Mouse (Mus musculus) forebrain, postnatal 0 days (tissue): Measurements from ENCODE around the gene Ocm. TPM values are rescaled to one million over a fixed set of nuclear protein-coding genes. Genes with fewer than 3 reads are reported as not detected.

ENCODE experiments used
- ATAC-seq: fragments of 200-750 bp; cut with Nextera tagmentation; 2 replicates; pipeline ENCODE4 v1.8.0; 2017; ENCODE audit warnings: mild to moderate bottlenecking, moderate library complexity
- DNase-seq: peaks from one replicate; pipeline ENCODE4 v3.0.0-alpha.2; 2015
- H3K27ac ChIP-seq: fragments of 300-500 bp; sonication (generic); 2 replicates; pipeline ENCODE4 v1.5.1; 2014; ENCODE audit warnings: low read depth, mild to moderate bottlenecking, antibody characterized with exemption, low read length, moderate library complexity, mixed read lengths
- H3K27me3 ChIP-seq: fragments of 300-500 bp; sonication (generic); 2 replicates; pipeline ENCODE4 v1.6.1; 2014; ENCODE audit warnings: mild to moderate bottlenecking, low read length, mixed read lengths; ENCODE audit not compliant: insufficient read depth
- H3K36me3 ChIP-seq: fragments of 300-500 bp; sonication (generic); 2 replicates; pipeline ENCODE4 v1.6.1; 2014; ENCODE audit warnings: mild to moderate bottlenecking, moderate library complexity; ENCODE audit not compliant: insufficient read depth
- H3K4me1 ChIP-seq: fragments of 300-500 bp; sonication (generic); 2 replicates; pipeline ENCODE4 v1.6.1; 2014; ENCODE audit warnings: antibody characterized with exemption; ENCODE audit not compliant: insufficient read depth
- H3K4me2 ChIP-seq: fragments of 300-500 bp; sonication (generic); 2 replicates; pipeline ENCODE4 v1.6.1; 2014; ENCODE audit warnings: low read depth, mild to moderate bottlenecking, moderate library complexity
- H3K4me3 ChIP-seq: fragments of 300-500 bp; sonication (generic); 2 replicates; pipeline ENCODE4 v1.5.1; 2014; ENCODE audit warnings: low read depth, low read length, mixed read lengths
- H3K9ac ChIP-seq: fragments of 300-500 bp; sonication (generic); 2 replicates; pipeline ENCODE4 v1.6.1; 2014; ENCODE audit warnings: mild to moderate bottlenecking
- H3K9me3 ChIP-seq: fragments of 300-500 bp; sonication (generic); 2 replicates; pipeline ENCODE4 v1.6.1; 2016; ENCODE audit warnings: low read length
- CTCF ChIP-seq: sonication (generic); IDR thresholded peaks from 2 replicates; pipeline ENCODE4 v1.5.1; 2016; ENCODE audit warnings: antibody characterized with exemption, control low read depth, low read depth
- WGBS: fragments of 180-500 bp; shearing (Covaris S2); extraction: QIAGEN DNeasy Blood & Tissue Kit; methylation state at CpG from one replicate; pipeline ENCODE4 v1.1.7; 2014; 5-methylcytosine and 5-hydroxymethylcytosine counted together
- polyA plus RNA-seq: library from polyadenylated mRNA; unstranded; fragments of >200 nt; fragmentation: Nextera tagmentation; extraction: Ambion mirVana; gene quantifications from 2 replicates; pipeline ENCODE4 v1.2.1, GENCODE M21; 2015
- total RNA-seq: library from RNA; depleted of rRNA; stranded (reverse); fragments of >200 nt; gene quantifications from 2 replicates; pipeline ENCODE4 v1.2.3, GENCODE M21; 2014; rRNA removed

Gene Ocm
- total and polyA plus RNA-seq, 2 experiments from 2014 or later = not detected

DNA sequence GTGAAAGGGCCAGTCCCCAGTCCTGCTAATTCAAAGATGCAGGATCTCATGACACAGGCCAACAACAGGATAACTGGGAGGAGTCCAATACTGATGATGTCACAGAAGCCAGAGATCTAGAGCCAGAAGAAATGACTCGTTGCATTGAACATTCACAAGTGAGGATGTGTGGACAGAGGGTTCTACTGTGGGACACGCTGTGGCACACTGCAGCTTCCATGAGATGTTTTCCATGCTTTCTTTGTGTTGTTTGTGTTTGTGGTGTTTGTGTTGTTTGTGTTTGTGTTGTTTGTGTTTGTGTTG is 50.9 kb downstream of the Ocm start:
- H3K27ac ChIP-seq = no peak overlapping the region

DNA sequence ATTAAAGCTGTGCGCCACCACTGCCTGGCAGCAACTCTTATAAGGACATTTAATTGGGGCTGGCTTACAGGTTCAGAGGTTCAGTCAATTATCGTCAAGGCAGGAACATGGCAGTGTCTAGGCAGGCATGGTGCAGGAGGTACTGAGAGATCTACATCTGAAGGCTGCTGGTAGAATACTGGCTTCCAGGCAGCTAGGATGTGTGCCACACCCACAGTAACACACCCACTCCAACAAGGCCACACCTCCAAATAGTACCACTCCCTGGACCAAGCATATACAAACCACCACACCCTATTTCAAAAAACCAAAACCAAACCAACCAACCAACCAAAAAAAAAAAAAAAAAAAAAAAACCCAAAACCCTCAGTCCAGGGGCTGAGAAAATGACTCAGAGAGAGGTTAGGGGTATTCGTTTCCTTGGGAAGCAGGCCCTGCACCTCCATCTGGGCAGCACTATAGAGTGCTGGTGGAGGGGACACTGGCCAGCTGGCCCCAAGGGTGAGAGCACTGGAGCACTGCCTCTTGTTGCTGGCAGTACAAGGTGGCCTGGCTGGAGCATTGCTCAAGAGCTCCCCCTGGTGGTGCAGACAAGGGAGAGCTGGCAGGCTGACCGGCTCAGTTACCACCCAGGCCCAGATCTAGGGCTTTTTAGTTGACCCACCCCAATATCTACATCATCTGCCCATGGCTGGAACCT is 51.4 kb downstream of the Ocm start:
- no peaks in the 10 kb centered on the region for H3K4me1 ChIP-seq
- ATAC-seq = peak; percentile 66
- H3K4me2 ChIP-seq = no peak overlapping the region
- no peaks in the 10 kb centered on the region for H3K36me3 ChIP-seq
- no peaks in the 10 kb centered on the region for H3K27me3 ChIP-seq
- no peak overlapping the region for H3K27ac ChIP-seq
- TF ChIP-seq CTCF = peak; percentile 86
- H3K4me3 ChIP-seq = no peak overlapping the region
- peak; percentile 70 for DNase-seq
- no peak overlapping the region for H3K9ac ChIP-seq
- 45% methylated on average over 4 of the region's 4 CpGs for WGBS
- no peaks in the 10 kb centered on the region for H3K9me3 ChIP-seq

More for the DNA sequence above, 50.9 kb downstream of the Ocm start:
- WGBS = 64% methylated on average over 2 of the region's 2 CpGs
- TF ChIP-seq CTCF = no peak
- 0 out of 2 replicates have a peak, but pooled peaks have one; percentile 6 for ATAC-seq
- H3K9me3 ChIP-seq = no peaks in the 10 kb centered on the region
- no peaks in the 10 kb centered on the region for H3K4me1 ChIP-seq
- no peak for DNase-seq
- H3K4me3 ChIP-seq = no peak overlapping the region
- no peak overlapping the region for H3K9ac ChIP-seq
- no peak overlapping the region for H3K4me2 ChIP-seq
- H3K36me3 ChIP-seq = no peaks in the 10 kb centered on the region
- H3K27me3 ChIP-seq = no peaks in the 10 kb centered on the region

DNA sequence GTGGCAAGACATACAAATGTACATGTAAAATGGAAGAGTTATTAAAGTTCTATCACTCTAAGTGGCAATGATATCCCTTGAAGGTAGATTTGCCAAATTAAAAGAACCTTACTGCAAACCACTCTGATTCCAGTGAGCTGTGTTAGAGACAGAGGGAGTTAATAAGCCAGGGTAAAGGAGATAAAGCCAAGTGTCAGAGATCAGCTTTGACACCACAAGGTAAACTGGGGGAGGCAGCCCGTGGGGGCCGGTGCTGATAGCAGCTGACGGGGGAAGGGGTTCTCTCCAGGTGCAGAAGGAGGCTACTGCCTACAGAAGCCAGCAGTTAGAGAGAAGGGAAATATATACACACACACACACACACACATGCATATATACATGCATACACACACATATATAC is 53.8 kb downstream of the Ocm start:
- no peak for TF ChIP-seq CTCF
- H3K4me1 ChIP-seq = no peaks in the 10 kb centered on the region
- ATAC-seq = no peak
- H3K4me3 ChIP-seq = no peak overlapping the region
- H3K9me3 ChIP-seq = no peaks in the 10 kb centered on the region
- no peaks in the 10 kb centered on the region for H3K27me3 ChIP-seq
- H3K9ac ChIP-seq = no peak overlapping the region
- H3K4me2 ChIP-seq = no peak overlapping the region
- 81% methylated on average over 3 of the region's 3 CpGs for WGBS
- no peak overlapping the region for H3K27ac ChIP-seq
- no peak for DNase-seq
- no peaks in the 10 kb centered on the region for H3K36me3 ChIP-seq

Other genes starting within 250 kb of the Ocm start
- 27.5 and 28.0 TPM in 2 replicates for gene Eif2ak1, start 208.9 kb downstream of the Ocm start, total RNA-seq
- 31.7 and 36.8 TPM in 2 replicates for gene Eif2ak1, start 208.9 kb downstream of the Ocm start, polyA plus RNA-seq
- not detected in 2 replicates for gene Ankrd61, start 129.0 kb downstream of the Ocm start, total RNA-seq
- gene Ankrd61, start 129.0 kb downstream of the Ocm start, polyA plus RNA-seq = 0.13 TPM in 1 of 2 replicates, not detected in the other
- 41.8 and 53.1 TPM in 2 replicates for gene Aimp2, start 116.8 kb downstream of the Ocm start, total RNA-seq
- 86.9 and 88.9 TPM in 2 replicates for gene Aimp2, start 116.8 kb downstream of the Ocm start, polyA plus RNA-seq
- gene Pms2, start 116.7 kb downstream of the Ocm start, total RNA-seq = 19.6 and 28.4 TPM in 2 replicates
- 14.5 and 19.5 TPM in 2 replicates for gene Pms2, start 116.7 kb downstream of the Ocm start, polyA plus RNA-seq
- gene Gm42421, start 98.5 kb downstream of the Ocm start, total RNA-seq = 1.2 and 3.0 TPM in 2 replicates
- gene Gm42421, start 98.5 kb downstream of the Ocm start, polyA plus RNA-seq = 0.50 and 1.2 TPM in 2 replicates
- gene Rsph10b, start 93.6 kb downstream of the Ocm start, total RNA-seq = 3.4 and 3.8 TPM in 2 replicates
- gene Rsph10b, start 93.6 kb downstream of the Ocm start, polyA plus RNA-seq = 2.3 and 4.3 TPM in 2 replicates
- gene Ccz1, start 11.8 kb downstream of the Ocm start, total RNA-seq = 75.7 and 80.4 TPM in 2 replicates
- gene Ccz1, start 11.8 kb downstream of the Ocm start, polyA plus RNA-seq = 80.5 and 83.8 TPM in 2 replicates
- gene Lmtk2, start 73.8 kb upstream of the Ocm start, total RNA-seq = 56.2 and 63.9 TPM in 2 replicates
- 6.1 and 7.4 TPM in 2 replicates for gene Lmtk2, start 73.8 kb upstream of the Ocm start, polyA plus RNA-seq
- gene Bhlha15, start 163.6 kb upstream of the Ocm start, total RNA-seq = 0.77 TPM in 1 of 2 replicates, not detected in the other
- 0.11 TPM in 1 of 2 replicates, not detected in the other for gene Bhlha15, start 163.6 kb upstream of the Ocm start, polyA plus RNA-seq
- gene Tecpr1, start 196.9 kb upstream of the Ocm start, total RNA-seq = 55.9 and 57.7 TPM in 2 replicates
- 25.5 and 32.7 TPM in 2 replicates for gene Tecpr1, start 196.9 kb upstream of the Ocm start, polyA plus RNA-seq
- gene Bri3, start 217.8 kb upstream of the Ocm start, total RNA-seq = 17.6 and 26.5 TPM in 2 replicates
- 138 and 151 TPM in 2 replicates for gene Bri3, start 217.8 kb upstream of the Ocm start, polyA plus RNA-seq